Mouse (Mus musculus) liver, postnatal 0 days (tissue): ENCODE results near the gene Ptprd.

Experiments used
- CTCF ChIP-seq: sonication (generic); IDR thresholded peaks from 2 replicates; pipeline ENCODE4 v1.5.1; 2016; ENCODE audit warnings: antibody characterized with exemption, low read depth
- EP300 ChIP-seq: IDR thresholded peaks from 2 replicates; pipeline ENCODE4 v1.6.1; 2016; ENCODE audit warnings: antibody characterized with exemption, low read depth, mild to moderate bottlenecking

GRCm38 (mm10) chr4:76239063-76239462 lies 1972.7 kb downstream of the Ptprd start:
- TF ChIP-seq EP300 (no peak), CTCF (no peak)
